Mouse (Mus musculus) liver, embryonic 11.5 days (tissue): ENCODE data around the gene Sult4a1. TPM values are rescaled to one million over a fixed set of nuclear protein-coding genes. Genes with fewer than 3 reads are reported as not detected.
"Not testable (repeated sequence)": the region's sequence is repeated elsewhere in the genome, so short reads cannot be mapped to it uniquely, and the experiment has no call there.

Experiments used
- ATAC-seq: fragments of 200-750 bp; cut with Nextera tagmentation; replicated peaks from 2 replicates; pipeline ENCODE4 v1.8.0; 2017; ENCODE audit warnings: moderate number of reproducible peaks, mild to moderate bottlenecking, moderate TSS enrichment, moderate library complexity; ENCODE audit not compliant: low FRiP score
- DNase-seq: peaks from one replicate; pipeline ENCODE4 v3.0.0-alpha.2; 2017; ENCODE audit warnings: low spot score
- H3K27ac ChIP-seq: fragments of 300-500 bp; sonication (generic); 2 replicates; pipeline ENCODE4 v1.5.1; 2014; ENCODE audit warnings: mild to moderate bottlenecking, low read depth, low read length, control low read depth
- H3K27me3 ChIP-seq: fragments of 300-500 bp; sonication (generic); replicated peaks from 2 replicates; pipeline ENCODE4 v1.6.1; 2014; ENCODE audit warnings: low read length, mixed read lengths; ENCODE audit not compliant: control insufficient read depth, insufficient read depth
- H3K36me3 ChIP-seq: fragments of 300-500 bp; sonication (generic); 2 replicates; pipeline ENCODE4 v1.6.1; 2014; ENCODE audit warnings: mild to moderate bottlenecking, low read length, moderate library complexity, mixed read lengths; ENCODE audit not compliant: control insufficient read depth, insufficient read depth
- H3K4me1 ChIP-seq: fragments of 300-500 bp; sonication (generic); replicated peaks from 2 replicates; pipeline ENCODE4 v1.6.1; 2014; ENCODE audit warnings: low read length, mixed read lengths; ENCODE audit not compliant: control insufficient read depth, insufficient read depth
- H3K4me2 ChIP-seq: fragments of 300-500 bp; sonication (generic); 2 replicates; pipeline ENCODE4 v1.6.1; 2014; ENCODE audit warnings: mild to moderate bottlenecking, control low read depth, moderate library complexity
- H3K4me3 ChIP-seq: fragments of 300-500 bp; sonication (generic); 2 replicates; pipeline ENCODE4 v1.5.1; 2014; ENCODE audit warnings: low read depth, low read length, control low read depth
- H3K9ac ChIP-seq: fragments of 300-500 bp; sonication (generic); 2 replicates; pipeline ENCODE4 v1.6.1; 2014; ENCODE audit warnings: low read depth, low read length, control low read depth
- H3K9me3 ChIP-seq: fragments of 300-500 bp; sonication (generic); 2 replicates; pipeline ENCODE4 v1.6.1; 2016; ENCODE audit warnings: low read length, inconsistent platforms, mixed read lengths; ENCODE audit not compliant: control insufficient read depth
- WGBS: fragments of 180-500 bp; shearing (Covaris S2); extraction: QIAGEN DNeasy Blood & Tissue Kit; methylation state at CpG from one replicate; pipeline ENCODE4 v1.1.7; 2014; 5-methylcytosine and 5-hydroxymethylcytosine counted together
- polyA plus RNA-seq: library from polyadenylated mRNA; unstranded; fragments of >200 nt; fragmentation: Nextera tagmentation; extraction: Ambion mirVana; gene quantifications from 2 replicates; pipeline ENCODE4 v1.2.1, GENCODE M21; 2014

The Sult4a1 gene
- polyA plus RNA-seq, 1 experiment from 2014 or later: 0.81 TPM

- Histone ChIP-seq H3K4me1 (no peaks in the 10 kb centered on the region), H3K36me3 (no peaks in the 10 kb centered on the region), H3K27ac (no peak overlapping the region), H3K9ac (no peak overlapping the region), H3K27me3 (no peaks in the 10 kb centered on the region), H3K9me3 (no peaks in the 10 kb centered on the region), H3K4me2 (no peak overlapping the region), H3K4me3 (no peak overlapping the region)
- WGBS: 59% methylated on average over 6 of the region's 6 CpGs
- DNase-seq (no peak), ATAC-seq (no peak)
Observed at GRCm38 (mm10) chr15:84113873-84114272, 8.3 kb upstream of the Sult4a1 start.

GRCm38 (mm10) chr15:84108899-84109298 is 3.3 kb upstream of the Sult4a1 start:
- no peak overlapping the region for H3K4me3 ChIP-seq
- H3K27ac ChIP-seq: no peak overlapping the region
- no peak overlapping the region for H3K4me2 ChIP-seq
- DNase-seq (peak; percentile 54), ATAC-seq (no peak)
- no peak overlapping the region for H3K9ac ChIP-seq
- WGBS: 7% methylated on average over 13 of the region's 13 CpGs
- H3K9me3 ChIP-seq: no peaks in the 10 kb centered on the region
- no peaks in the 10 kb centered on the region for H3K36me3 ChIP-seq
- H3K4me1 ChIP-seq: 0 out of 2 replicates have a peak, but pooled peaks cover 3% of the 10 kb centered on the region
- H3K27me3 ChIP-seq: peaks cover 30% of the 10 kb centered on the region

GRCm38 (mm10) chr15:84105924-84106500 is 458 bp upstream of the Sult4a1 start:
- Histone ChIP-seq H3K27ac (no peak overlapping the region), H3K9me3 (no peaks in the 10 kb centered on the region), H3K4me3 (peak overlapping the region; percentile 52), H3K36me3 (no peaks in the 10 kb centered on the region), H3K9ac (no peak overlapping the region), H3K27me3 (peaks cover 31% of the 10 kb centered on the region), H3K4me2 (peak overlapping the region; percentile 81), H3K4me1 (0 out of 2 replicates have a peak, but pooled peaks cover 3% of the 10 kb centered on the region)
- ATAC-seq: no peak
- 10% methylated on average over 12 of the region's 12 CpGs for WGBS
- DNase-seq: no peak

- H3K4me1 ChIP-seq: 0 out of 2 replicates have a peak, but pooled peaks cover 3% of the 10 kb centered on the region
- no peak overlapping the region for H3K27ac ChIP-seq
- no peak overlapping the region for H3K9ac ChIP-seq
- DNase-seq (no peak), ATAC-seq (no peak)
- no peaks in the 10 kb centered on the region for H3K9me3 ChIP-seq
- H3K36me3 ChIP-seq: no peaks in the 10 kb centered on the region
- H3K4me3 ChIP-seq: no peak overlapping the region
- WGBS: 76% methylated on average over 7 of the region's 7 CpGs
- H3K4me2 ChIP-seq: no peak overlapping the region
- H3K27me3 ChIP-seq: peaks cover 31% of the 10 kb centered on the region
Observed at GRCm38 (mm10) chr15:84104626-84105025, 928 bp downstream of the Sult4a1 start.

- not testable (repeated sequence) for ATAC-seq
- 68% methylated on average over 15 of the region's 15 CpGs for WGBS
Observed at GRCm38 (mm10) chr15:84097536-84097935, 8.0 kb downstream of the Sult4a1 start.

GRCm38 (mm10) chr15:84096051-84096450 is 9.5 kb downstream of the Sult4a1 start:
- Histone ChIP-seq H3K4me3 (no peak overlapping the region), H3K27me3 (no peaks in the 10 kb centered on the region), H3K9ac (no peak overlapping the region)

More at GRCm38 (mm10) chr15:84097536-84097935, 8.0 kb downstream of the Sult4a1 start:
- H3K27me3 ChIP-seq, H3K4me3 ChIP-seq, H3K36me3 ChIP-seq, H3K27ac ChIP-seq, H3K9me3 ChIP-seq, H3K4me1 ChIP-seq, DNase-seq, H3K4me2 ChIP-seq, H3K9ac ChIP-seq: not testable (repeated sequence)

GRCm38 (mm10) chr15:84094921-84095320 is 10.6 kb downstream of the Sult4a1 start:
- H3K27me3 ChIP-seq: no peaks in the 10 kb centered on the region
- no peak for ATAC-seq
- WGBS: 61% methylated on average over 7 of the region's 7 CpGs
- no peak overlapping the region for H3K4me3 ChIP-seq
- H3K27ac ChIP-seq: no peak overlapping the region
- H3K4me1 ChIP-seq: no peaks in the 10 kb centered on the region
- no peak for DNase-seq
- H3K4me2 ChIP-seq: no peak overlapping the region
- no peaks in the 10 kb centered on the region for H3K36me3 ChIP-seq
- no peaks in the 10 kb centered on the region for H3K9me3 ChIP-seq
- no peak overlapping the region for H3K9ac ChIP-seq

More at GRCm38 (mm10) chr15:84096051-84096450, 9.5 kb downstream of the Sult4a1 start:
- Histone ChIP-seq H3K4me2 (no peak overlapping the region), H3K27ac (no peak overlapping the region), H3K9me3 (no peaks in the 10 kb centered on the region), H3K4me1 (no peaks in the 10 kb centered on the region), H3K36me3 (no peaks in the 10 kb centered on the region)
- 77% methylated on average over 8 of the region's 8 CpGs for WGBS
- DNase-seq (no peak), ATAC-seq (no peak)

DNA sequence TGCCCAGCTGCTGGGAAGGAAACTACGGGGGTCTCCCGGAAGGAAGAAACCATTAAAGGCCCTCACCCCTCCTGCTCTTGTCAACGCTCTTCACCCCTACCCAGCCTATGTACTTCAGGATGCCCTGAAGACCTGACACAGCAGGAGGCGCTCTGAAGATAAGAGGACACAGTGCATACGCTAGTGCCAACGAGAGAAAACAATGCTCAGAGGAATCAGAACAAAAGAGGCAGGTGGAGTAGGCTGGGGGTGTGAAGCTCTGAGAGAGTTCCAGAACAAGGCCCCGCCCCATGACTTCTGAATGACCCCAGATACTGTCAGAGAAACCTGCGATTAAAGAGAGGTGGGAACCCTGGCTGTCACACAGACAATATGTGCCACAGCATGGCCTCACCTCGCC is 18.8 kb downstream of the Sult4a1 start:
- Histone ChIP-seq H3K4me2 (no peak overlapping the region), H3K4me1 (no peaks in the 10 kb centered on the region), H3K9ac (no peak overlapping the region), H3K36me3 (no peaks in the 10 kb centered on the region), H3K9me3 (no peaks in the 10 kb centered on the region), H3K27ac (no peak overlapping the region), H3K27me3 (no peaks in the 10 kb centered on the region), H3K4me3 (no peak overlapping the region)
- no peak for DNase-seq
- 48% methylated on average over 9 of the region's 9 CpGs for WGBS
- ATAC-seq: no peak

- no peaks in the 10 kb centered on the region for H3K27me3 ChIP-seq
- H3K9ac ChIP-seq: no peak overlapping the region
- DNase-seq (no peak), ATAC-seq (no peak)
- no peaks in the 10 kb centered on the region for H3K9me3 ChIP-seq
- H3K4me1 ChIP-seq: no peaks in the 10 kb centered on the region
- H3K27ac ChIP-seq: no peak overlapping the region
- WGBS: 30% methylated on average over 12 of the region's 12 CpGs
- no peak overlapping the region for H3K4me2 ChIP-seq
- H3K4me3 ChIP-seq: no peak overlapping the region
- no peaks in the 10 kb centered on the region for H3K36me3 ChIP-seq
Observed at GRCm38 (mm10) chr15:84086364-84086763, 19.2 kb downstream of the Sult4a1 start.
